Mouse (Mus musculus): ENCODE measurements around the gene Ppp3cb.
"Not testable (repeated sequence)": the region's sequence is repeated elsewhere in the genome, so short reads cannot be mapped to it uniquely, and the experiment has no call there.

Ppp3cb gene

DNA sequence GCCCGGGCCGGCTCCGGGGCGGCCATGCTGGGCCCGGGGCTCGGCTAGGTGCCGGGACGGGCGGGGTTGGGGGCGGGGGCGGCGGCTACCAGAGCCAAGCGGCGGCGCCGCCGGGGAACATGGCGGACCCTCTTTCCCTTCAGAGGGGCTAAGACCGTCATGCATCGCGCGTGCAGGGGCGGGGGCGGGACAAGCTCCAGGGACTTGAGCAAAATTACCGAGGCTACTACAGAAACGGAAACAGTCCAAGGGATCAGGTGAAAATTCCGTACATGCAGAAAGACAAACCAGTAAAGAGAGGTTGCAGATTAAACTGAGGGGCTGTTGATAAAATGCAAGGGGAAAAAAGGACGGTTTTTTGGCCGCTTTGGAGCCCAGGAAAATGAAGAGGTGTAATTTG is at the start of gene Ppp3cb:
Ppp3cb (minus strand) TSS at position 159 of the 400 bp plus-strand sequence.
- DNase-seq (ENCODE audit: low spot score in 2 of 2) = peak; percentile 45 to 78

DNA sequence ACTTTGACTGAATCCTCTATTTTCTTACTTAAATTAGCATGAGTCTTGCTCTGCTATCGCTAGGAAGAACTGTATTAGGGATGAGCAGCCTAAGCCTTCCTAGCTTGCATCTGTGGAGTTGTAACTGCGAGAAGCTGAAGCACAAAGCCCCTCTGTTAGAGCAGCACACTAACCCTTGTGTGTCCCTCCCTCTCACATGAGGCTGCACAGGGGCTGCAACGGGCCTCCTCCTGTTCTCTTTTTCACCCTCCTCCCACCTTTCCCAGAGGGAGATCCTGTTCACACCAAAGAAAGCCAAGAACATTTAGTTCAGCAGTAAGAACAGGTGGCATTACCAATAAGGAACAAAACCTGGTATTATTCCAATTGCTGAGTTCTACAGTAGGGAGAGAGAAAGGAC is 49.4 kb upstream of the Ppp3cb start:
- DNase-seq (ENCODE audit: low spot score in 2 of 2) = peak; percentile 20 to 67

DNA sequence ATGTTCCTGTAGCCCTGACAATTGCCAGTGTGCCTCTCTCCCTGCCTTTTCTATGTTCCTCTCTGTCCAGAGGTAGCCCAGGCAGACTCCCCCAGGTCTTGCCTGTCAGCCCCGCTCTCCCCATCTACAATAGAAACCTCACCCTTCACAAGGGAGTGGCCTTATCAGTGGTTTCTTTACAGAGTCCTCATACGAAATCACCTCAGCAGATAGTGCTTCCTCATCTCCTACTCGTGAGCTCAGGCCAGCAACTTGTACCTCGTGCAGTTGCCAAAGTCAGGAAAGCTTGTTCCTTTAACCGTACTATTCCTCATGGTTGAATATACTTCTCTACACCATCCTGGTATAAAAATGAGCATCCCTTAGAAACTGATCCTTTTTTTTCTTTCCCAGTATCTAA is 41.1 kb upstream of the Ppp3cb start:
- DNase-seq (ENCODE audit: low spot score in 2 of 2) = no peak

DNA sequence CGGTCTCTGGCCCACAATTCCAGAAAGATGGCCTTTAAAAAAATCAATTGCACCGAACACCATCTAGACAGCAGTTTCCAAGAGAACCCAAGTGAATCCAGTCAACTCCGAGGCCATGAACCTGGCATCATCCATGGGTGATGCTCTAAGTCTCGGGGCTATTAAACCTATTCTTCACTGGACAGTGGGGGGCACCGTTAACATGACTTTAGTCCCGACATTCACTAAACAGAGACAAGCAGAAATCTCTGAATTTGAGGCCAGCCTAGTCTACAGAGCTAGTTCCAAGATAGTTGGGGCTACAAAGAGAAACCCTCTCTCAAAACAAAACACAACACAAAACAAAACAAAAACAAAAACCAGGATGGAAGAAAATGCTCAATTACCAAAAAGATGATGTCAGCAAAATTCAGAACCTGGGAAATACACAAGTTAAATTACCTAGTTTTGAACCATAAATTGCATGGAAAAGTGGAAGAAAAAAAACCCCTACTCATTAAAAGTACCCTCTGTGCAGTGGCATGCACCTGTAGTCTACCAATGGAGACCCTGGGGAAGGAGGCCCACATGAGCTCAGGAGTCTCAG is 32.5 kb upstream of the Ppp3cb start:
- no peak for DNase-seq (ENCODE audit: low spot score in 2 of 2)

DNA sequence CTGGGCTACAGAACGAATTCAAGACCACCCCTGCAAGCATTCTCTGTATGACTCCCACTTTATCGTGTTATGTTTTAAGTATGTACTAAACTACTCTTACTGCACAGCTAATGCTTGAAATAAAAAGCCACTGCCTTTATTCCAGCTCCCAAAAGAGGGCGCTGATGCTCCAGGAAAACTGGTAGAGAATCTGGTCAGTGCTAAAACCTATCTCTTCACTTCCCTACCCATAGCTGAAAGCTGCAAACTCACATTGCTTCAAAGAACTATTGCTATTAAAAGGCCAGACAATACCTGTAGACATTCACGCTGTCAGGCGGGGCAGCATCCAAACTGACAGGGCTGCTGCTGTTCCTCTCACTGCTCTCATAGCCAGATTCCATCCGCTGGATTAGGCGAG is 29.8 kb upstream of the Ppp3cb start:
- peak; percentile 30 to 72 for DNase-seq (ENCODE audit: low spot score in 2 of 2)

DNA sequence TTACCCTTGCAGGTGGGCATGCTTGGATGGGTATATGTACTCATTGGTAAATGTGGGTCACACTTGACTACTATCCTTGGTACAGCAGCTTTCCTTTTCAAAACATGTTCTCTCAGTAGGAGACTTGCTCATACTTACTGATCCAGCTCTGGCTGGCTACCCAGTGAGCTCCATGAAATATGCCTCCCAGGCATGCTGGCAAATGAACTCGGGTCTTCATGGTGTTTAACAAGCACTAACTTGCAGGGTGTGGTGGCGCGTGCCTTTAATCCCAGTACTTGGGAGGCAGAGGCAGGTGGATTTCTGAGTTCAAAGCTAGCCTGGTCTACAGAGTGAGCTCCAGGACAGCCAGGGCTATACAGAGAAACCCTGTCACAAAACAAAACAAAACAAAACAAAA is 26.8 kb upstream of the Ppp3cb start:
- DNase-seq (ENCODE audit: low spot score in 2 of 2) = not testable (repeated sequence)

DNA sequence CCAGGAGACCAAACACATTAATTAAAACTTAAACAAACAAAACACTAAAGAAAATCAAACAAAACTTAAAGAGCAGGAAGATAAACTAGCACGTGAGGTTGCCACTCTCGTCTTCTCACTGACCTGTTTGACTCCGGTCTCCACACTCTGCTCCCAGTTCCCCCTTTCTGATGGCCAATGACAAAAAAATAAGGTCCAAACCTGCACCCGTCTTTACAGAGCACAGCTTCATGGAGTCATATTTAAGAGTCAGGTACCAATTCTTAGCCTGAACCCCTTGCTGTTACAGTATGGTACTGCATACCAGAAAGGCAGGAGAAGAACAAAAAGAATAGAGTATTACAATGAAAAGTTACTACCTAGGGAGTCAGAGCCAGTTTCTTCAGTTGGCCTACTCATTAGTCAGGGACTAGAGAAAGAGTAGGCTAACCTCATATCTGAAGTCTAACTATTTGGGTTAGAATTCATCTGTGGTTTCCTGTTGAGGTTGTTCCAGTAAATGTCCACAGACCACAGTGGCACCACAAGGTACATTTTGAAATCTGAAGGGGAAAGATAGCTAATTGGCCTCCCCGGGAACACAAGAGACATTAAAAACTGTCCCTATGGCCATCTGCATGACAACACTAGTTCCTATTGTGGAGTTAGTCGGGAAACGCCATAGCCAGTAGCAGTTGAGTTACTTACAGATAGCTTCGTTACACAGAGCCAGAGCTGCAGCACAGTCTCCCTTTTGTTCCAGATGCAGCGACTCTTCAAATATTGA is 19.1 kb upstream of the Ppp3cb start:
- DNase-seq (ENCODE audit: low spot score in 2 of 2) = no peak

DNA sequence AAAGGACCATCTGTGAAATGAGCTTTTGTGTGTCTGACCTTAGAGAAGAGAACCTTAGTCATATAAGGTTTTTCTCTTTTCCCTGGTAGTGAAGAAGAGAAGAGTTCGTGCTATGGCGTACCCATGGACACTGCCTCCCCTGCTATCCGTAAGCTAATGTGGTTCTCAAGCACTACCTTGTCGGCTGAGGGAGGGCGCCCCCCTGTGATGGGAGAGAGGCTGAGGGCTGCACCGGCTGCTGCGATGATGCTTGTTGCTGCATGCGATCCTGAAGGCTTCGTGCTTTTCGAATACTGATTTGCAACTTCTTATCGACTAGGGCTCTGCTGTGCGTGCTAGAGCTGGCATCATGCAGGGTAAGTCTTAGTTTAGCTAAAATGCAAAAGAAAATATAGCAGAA is 18.3 kb upstream of the Ppp3cb start:
- DNase-seq (ENCODE audit: low spot score in 2 of 2) = no peak

DNA sequence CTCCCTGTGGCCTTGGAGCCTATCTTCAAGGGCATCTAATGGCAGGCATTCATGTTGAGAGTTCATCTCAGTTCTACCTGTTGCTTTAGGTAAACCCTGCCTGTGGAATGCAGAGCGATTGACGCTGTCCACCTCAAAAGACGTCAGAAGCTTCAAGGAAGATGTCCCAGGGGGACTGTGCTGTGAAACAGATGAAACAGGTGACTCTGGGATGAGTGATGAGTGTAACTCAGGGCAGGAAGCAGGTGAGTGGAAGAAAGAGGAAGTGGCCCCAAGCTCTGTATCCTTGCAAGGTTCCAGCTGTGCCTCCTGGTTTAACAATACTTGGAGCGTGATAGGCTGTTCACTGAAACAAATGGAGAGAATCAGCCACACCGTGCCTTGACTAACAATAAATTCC is 15.5 kb upstream of the Ppp3cb start:
- DNase-seq (ENCODE audit: low spot score in 2 of 2) = no peak

DNA sequence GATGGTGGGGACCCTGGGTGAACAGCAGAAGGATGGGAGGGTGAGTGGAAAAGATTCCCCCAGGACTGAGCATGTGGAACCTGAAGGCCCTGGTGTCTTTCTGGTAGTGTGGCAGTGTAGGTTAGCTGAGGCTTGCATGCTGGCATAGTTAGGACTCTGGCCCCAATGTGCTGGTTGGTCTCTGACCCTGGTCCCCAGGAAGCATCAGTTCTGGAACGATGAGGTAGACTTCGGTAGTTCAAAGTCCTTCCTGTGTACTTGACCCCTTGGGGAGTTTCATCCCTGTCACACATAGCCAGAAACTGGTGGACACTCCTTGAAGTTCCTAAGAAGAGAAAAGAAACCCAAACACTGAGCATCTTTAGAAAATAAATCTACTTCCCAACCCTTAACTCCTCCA is 3.8 kb upstream of the Ppp3cb start:
- DNase-seq (ENCODE audit: low spot score in 2 of 2) = no peak

DNA sequence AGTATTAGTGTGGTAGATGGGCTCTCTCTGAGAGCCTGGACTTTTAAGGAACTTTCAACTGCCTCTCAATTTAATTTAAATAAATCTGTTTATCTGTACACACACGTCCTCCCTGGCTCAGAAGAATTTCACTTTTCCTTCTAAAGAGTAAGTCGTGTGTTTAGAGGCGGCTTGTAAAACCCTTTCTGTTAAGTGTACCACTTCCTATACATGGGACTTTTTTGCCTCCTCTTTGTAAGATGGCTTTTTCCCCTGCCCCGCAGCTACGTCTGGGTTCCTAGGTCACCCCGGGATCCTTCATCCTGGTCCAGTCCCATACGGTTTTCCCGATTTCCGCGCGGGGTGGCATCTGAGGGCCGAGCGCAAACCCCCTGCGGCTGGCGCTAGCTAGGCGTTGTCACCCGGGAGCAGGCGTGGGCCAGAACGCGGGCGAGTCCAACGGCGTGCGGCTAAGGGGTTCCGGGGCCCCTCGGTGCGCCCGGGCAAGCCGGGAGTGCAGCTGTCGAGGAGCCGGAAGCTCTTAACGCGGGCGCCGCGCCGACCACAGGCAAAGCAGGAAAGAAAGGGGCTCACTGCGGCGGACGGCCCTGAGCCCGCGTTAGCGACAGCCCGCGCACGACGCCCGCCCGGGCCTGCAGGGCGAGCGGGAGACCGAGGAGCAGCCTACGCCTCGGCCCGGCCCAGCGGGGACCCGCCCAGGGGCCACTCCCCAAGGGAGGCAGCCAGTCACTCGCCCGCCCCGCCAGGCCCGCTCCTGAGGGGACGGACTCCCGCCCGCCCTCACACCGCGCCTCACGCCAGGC is 643 bp downstream of the Ppp3cb start:
- peak; percentile 77 to 82 for DNase-seq (ENCODE audit: low spot score in 2 of 2)

DNA sequence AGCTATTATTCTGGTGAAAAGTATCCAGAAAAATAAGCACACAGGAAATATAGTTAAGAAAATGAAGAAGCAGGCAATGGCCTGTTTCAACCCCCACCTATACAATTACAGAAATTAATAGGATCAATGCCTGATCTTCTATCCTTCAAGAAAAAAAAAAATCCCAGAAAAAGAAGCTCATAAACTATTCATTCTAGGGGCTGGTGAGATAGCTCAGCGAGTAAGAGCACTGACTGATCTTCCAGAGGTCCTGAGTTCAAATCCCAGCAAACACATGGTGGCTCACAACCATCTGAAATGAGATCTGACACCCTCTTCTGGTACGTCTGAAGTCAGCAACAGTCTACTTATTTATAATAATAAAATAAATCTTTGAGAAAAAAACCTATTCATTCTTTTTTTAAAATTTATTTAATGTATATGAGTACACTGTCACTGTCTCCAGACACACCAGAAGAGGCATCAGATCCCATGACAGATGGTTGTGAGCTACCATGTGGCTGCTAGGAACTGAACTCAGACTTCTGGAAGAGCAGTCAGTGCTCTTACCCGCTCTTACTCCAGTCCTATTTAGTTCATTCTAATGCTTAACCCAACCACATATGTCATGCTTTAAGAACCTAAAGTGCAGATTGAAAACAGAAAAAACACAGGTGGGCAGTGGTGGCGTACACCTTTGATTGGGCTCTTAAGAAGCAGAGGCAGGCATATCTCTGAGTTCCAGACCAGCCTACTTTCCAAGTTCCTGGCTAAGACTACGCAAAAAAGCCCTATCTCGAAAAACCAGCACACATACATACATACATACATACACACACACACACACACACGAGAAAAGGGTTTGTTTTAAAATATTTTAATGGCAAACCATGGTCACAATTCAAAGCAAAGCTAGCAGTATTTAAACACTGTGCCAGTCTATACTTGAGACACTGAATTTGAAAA is 1.6 kb downstream of the Ppp3cb start:
- no peak for DNase-seq (ENCODE audit: low spot score in 2 of 2)

DNA sequence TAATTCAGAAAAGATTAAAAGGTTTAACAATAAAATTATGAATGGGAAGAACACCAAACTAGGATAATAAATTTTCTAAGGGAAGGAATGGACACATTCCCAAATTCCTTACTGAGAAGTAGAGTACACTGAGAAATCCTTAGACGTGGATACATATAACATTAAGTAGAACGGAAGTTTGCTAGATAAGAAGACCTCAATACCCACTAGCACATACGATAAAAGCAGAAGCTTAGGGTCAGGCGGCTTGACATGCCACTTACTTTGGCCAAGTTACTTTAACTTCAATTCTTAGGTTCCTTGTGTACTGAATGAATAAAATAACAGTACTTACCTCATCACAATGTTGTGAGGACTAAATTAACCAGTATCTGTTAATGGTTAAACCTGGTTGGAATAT is 16.7 kb downstream of the Ppp3cb start:
- no peak for DNase-seq (ENCODE audit: low spot score in 2 of 2)

DNA sequence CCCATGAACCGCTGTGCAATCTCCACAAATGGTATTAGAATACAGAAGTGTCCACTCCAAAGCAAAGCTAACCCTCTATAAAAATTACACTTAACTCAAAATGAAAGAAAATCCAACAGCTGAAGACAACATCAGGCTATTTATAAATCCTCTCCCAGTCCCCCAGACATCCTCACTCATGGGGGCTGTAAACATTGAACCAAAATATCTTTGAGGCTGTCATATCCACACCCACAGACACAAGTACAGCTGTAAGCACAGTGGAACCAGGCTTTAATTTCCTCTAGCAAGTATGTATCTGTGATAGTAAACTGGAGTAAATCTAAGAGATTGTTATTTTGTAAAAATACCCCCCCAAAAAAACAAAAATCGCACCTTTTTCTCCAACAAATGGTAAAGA is 26.2 kb downstream of the Ppp3cb start:
- DNase-seq (ENCODE audit: low spot score in 2 of 2) = no peak

DNA sequence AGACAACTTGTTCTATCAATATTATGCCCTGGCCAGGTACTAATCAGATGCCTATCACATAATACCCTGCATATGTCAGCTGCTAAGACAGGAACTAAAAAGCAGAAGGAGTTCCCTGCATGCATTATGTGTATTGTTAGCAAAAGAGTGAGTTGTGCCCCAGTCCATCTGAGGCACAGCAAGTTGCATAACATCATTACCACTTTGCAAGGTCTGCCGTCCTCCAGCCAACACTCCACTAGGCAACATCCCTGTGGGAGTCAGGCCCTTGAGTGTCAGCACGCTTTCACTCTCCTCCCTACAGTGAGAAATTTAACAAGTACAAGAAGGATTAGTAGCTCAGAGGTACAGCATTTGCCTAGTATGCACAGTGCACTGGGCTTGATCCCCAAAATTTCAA is 37.9 kb downstream of the Ppp3cb start:
- no peak for DNase-seq (ENCODE audit: low spot score in 2 of 2)

DNA sequence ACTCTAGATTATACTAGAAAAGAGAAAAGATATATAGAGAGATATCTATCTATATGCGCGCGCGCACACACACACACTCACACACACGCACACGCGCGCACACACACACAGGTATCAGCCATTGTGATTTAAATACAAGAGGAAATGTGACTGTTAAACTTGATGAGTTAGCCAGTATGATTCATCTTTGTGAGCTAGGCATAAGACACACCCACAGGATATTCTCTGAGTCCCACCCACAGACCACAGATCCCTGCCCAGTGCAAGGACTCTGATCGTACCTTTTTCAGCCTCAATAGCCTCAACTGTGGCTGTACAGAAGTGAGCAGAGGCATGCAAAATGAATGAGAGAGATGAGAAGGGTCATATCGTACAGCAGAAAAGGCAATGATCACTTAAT is 43.4 kb downstream of the Ppp3cb start:
- no peak for DNase-seq (ENCODE audit: low spot score in 2 of 2)

DNA sequence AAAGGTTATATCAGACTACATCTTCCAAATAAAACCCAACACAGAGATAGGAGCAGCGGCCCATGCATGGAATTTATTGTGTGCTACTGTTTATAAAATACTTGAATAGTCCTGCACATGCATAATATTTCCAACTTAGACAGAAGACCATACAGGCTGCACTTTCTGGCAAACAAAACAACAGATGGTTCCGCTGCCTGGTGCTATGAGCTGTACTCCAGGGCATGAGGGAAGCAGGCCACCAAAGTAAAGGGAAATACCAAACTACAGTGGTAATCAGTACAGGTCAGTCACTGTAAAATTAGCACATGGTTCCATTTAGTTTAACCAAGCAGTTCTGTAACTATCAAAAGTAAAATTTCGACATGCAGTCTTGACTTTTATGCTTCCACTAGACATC is 46.4 kb downstream of the Ppp3cb start:
- DNase-seq (ENCODE audit: low spot score in 2 of 2) = no peak

DNA sequence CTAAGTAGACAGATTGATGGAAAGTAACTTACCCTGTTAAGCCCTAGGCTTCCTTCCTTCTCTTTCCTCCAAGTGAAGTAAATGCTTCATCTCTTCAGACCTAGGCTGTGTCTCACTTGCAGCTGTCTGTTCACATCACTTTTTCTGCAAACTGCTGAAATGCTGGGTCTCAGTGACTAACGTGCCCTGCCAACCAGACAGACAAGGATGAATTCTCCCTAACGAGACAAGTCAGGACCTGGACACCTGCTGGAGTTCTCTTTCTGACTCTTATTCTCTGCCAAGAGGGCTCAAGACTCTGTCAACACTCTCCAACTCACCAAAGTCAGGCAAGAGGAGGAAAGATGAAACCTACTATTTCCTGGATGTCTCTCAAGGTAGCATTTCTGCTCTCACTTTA is 49.8 kb downstream of the Ppp3cb start, which contains the start of gene Mss51:
Mss51 (minus strand) TSS at position 299 of the 400 bp plus-strand sequence.
- DNase-seq (ENCODE audit: low spot score in 2 of 2) = no peak

DNA sequence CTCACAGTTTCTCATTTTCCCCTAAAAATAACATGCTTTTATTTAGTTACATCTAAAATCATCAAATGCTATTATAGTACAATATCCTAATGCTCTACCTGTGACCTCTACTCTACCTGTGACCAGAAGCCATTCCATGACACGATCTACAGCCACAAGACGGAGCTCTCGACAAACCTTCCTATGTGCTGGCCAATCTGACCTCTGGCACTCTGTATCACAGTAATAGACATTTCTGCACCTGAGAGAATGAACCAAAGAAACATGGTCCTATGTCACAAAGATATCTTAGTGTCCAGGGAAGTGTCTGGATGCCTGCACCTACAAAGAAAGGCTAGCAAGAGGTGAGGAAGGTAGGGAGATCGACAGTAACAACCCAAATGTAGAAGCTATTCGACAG is 60.3 kb downstream of the Ppp3cb start:
- no peak for DNase-seq (ENCODE audit: low spot score in 2 of 2)

DNA sequence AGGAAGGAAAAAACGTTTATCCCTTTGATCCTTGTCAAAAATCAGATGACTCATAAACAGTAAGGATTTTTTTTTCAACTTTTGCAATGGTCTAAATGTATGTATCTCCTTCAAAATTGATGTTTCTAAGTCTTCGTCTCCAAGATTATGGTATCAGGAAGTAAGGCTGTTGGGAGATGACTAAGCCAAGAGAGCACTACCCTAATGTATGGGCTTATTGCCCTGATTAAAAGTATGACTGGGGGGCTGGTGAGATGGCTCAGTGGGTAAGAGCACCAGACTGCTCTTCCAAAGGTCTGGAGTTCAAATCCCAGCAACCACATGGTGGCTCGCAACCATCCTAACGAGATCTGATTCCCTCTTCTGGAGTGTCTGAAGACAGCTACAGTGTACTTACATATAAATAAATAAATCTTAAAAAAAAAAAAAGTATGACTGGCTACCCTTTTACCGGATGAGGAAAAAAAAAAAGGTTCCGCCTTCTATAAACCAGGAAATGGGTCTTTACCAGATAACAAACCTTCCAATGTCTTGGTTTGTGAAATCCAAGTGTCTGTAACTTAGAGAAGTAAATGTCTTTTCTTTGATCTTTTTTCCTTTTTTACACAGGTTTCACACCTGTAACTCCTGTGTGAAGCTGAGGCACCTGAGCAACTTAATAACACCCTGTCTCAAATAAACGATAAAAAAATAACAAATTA is 64.2 kb downstream of the Ppp3cb start:
- DNase-seq (ENCODE audit: low spot score in 2 of 2) = no peak

DNA sequence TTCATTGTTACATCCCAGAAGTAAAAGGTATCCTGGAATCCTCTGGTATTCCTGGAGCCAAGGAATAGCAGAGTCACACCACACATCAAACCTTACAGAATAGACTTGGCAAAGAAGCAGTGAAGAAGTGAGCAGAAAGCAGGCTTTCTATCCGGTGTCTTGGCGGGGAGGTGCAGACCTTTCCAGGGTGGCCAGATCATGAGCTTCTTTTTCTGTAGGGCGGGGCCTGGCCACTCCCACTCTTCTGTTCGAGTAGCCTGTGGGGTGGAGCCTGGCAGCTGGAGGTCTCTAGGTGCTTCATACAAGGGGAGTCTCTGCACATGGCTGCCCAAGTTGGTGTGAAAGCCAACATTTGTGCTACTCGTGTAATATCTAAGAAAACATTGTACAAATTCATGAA is 65.2 kb downstream of the Ppp3cb start:
- DNase-seq (ENCODE audit: low spot score in 2 of 2) = no peak
